Mouse (Mus musculus): Measurements from ENCODE around the gene Sugp1.

Gene Sugp1

GRCm38 (mm10) chr8:70111192-70111795, 68.7 kb downstream of the Sugp1 start:
- DNase-seq (ENCODE audit: low read depth, low spot score): no peak

- DNase-seq (ENCODE audit: low read depth, low spot score): no peak
Measured at GRCm38 (mm10) chr8:70112401-70113016, 69.9 kb downstream of the Sugp1 start.

GRCm38 (mm10) chr8:70114488-70114887, 71.9 kb downstream of the Sugp1 start:
- no peak for DNase-seq (ENCODE audit: low read depth, low spot score)

DNA sequence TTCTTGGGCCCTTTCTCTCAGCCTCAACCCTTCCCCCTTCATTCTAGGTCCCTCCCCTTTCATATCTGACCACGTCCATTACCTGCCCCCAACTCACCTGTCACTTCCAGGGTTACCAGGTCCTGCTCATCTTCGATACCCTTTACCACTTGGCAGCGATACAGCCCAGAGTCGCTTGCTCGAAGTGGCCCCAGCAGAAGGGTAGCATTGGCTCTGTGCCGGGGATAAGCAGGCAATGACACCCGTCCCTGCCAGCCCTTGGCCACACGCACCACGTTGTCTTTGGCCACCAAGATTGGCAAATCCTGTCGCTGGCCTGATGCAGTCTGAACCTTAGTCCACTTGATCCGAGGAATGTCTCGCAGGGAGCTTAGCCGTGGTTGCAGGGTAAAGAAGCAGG, 72.3 kb downstream of the Sugp1 start:
- DNase-seq (ENCODE audit: low read depth, low spot score): no peak

DNA sequence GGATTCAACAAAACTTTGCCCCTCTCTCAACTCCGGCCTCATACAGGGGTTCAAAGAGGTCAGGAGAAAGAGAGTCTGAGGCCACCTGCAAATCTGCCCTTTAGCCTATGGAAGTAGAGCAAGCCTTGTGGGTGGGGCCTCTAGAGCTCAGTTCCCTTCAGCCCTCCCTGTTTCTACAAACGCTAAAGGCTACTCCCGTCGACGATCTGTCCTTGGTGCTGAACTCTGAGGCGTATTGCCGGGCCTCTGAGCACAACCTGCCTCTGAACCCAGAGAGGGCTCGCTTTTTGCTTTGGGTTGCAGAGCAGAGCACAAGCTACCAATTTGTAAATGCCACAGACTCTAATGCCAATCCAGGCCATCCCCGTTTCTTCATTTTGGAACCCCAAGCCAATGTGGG, 75.0 kb downstream of the Sugp1 start:
- DNase-seq (ENCODE audit: low read depth, low spot score): peak; percentile 68

DNA sequence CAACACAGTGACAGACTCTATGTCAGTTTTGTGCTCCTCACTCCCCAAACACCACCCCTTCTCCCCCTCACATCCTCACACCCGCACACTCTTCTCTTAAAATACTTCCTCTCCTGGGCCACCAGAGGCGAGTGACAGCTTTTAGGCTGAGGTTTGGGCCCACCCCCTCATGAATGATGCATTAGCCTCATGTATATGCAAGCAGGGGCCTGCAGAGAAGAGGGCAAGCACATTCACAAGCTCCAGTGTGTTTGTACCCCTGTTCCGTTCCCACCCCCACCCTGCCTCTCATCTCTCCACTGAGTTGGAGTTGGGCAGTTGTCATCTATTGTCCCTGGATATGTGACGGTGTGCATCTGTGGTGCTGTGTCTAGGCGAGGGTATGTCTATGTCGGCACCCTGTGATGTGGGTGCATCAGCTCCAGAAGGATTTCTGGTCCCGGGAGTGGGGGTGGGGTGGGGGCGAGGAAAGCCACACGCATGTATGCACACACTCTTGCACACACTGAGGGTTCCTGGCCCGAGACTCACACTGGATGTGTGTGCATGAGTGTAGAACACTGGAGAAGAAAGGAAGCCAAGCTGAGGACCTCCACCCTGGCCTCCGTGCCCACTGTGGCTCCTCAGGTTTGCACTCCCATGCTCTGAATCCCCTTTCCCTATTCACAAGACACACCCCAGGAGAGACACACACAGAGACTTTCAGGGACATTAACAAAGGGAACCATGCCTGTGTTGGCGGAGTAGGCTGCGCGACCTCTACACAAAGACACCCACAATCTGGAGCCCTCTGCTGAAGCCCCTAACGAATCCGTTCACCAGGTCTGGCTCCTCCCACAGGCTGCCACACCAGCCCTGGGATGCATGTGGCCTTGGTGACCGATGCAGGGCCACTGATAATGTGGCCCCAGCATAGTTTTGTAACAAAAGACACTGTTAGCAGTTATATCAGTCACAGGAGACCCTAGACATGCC, 76.4 kb downstream of the Sugp1 start:
- DNase-seq (ENCODE audit: low read depth, low spot score): peak; percentile 19

DNA sequence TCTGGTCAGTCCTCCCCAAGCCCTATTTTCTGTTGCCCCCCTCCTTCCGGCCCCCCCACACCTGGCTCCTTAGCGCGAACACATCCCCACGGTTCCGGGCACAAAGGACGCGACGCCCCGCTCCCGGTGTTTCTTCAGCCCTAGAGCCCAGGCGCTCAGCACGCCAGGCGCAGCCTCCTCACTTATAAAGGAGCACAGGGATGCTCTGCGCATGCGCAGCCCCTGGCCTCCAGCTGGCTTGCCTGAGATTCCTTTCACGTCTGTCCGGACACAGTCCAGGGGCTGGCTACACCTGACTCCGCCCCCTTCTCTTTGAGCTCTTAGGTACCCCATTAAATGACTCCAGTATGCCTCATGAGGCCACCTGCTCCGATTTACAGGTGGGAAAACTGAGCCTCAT, 78.1 kb downstream of the Sugp1 start, which contains the start of gene Ncan:
TSS of gene Ncan (minus strand) at position 207 of the 400 bp plus-strand sequence.
- DNase-seq (ENCODE audit: low read depth, low spot score): no peak

Measured in A20 (cell line).